Mouse (Mus musculus): ENCODE measurements at regions not wholly inside any gene's neighbourhood (a gene's known extent, or its start where the extent isn't known, plus 50 kb on each side); places are given as distances from the start of the nearest gene placed in this dataset.

DNA sequence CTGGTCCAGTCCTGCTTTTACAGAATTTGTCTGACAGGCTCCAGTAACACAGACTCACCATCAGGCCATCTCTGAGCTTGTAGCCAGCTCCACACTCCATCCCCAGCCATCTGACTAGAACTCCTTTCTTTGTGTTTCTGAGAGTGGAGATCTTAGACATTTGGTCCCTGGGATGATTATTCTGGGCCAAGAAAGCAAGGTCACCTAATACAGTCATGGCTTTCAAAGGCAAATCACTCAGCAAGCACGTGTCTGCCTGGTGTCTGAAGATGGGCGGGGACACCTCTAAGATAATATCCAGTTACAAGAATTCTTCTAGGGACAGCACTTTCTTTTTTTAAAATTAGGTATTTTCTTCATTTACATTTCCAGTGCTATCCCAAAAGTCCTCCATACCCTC is 198.1 kb upstream of the Epha4 start:
- no peak for DNase-seq (ENCODE audit: low spot score)
- H3K27ac ChIP-seq (replicated peaks) = no peak overlapping the region
- peaks cover 9% of the 10 kb centered on the region for H3K4me1 ChIP-seq
- H3K9me3 ChIP-seq = no peaks in the 10 kb centered on the region
- H3K4me3 ChIP-seq = no peak overlapping the region
- WGBS = 73% methylated on average over 2 of the region's 2 CpGs
- no peaks in the 10 kb centered on the region for H3K27me3 ChIP-seq (replicated peaks; ENCODE audit: low read depth, poor library complexity, severe bottlenecking)
- H3K36me3 ChIP-seq (replicated peaks) = no peaks in the 10 kb centered on the region

DNA sequence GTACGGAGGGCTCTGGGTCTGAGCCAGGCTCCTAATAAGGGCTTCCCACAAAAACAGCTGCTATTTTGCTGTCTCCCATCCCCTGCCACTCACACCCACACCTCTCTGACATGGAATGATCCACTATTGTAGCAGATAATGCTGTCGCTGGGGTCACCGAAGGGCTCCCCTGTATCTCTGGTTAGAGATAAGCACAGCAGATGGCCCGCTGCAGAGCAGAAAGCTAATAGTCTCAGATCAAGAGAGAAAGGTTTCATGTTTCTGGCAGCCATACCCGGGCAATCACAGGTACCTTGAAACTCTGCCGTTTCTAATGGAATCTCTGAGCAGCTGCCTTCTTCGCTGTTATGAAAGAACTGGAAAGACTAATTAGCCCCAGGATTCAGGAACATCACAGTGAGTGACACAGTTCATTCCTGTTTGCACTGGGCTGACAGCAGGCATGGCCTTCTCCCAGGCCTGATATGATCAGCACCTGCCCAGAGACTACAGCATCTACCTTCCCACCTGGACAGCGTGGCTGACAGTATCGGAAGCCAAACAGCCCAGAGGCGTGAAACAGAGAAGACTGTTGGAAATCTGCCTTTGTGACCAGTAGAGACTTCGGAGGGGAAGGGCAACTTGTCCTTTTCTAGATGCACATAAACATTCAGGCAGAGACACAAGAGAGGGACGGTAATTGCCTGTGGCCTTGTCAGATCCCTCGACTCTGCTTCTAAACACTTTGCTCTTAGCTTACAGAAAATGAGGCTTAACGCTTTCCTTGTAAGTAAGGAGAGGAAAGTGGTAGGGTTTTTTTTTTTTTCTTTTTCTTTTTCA is 193.5 kb upstream of the Epha4 start:
- Histone ChIP-seq H3K9me3 (no peaks in the 10 kb centered on the region), H3K27ac (replicated peaks) (no peak overlapping the region), H3K27me3 (replicated peaks; ENCODE audit: low read depth, poor library complexity, severe bottlenecking) (no peaks in the 10 kb centered on the region), H3K4me3 (no peak overlapping the region), H3K4me1 (peaks cover 10% of the 10 kb centered on the region), H3K36me3 (replicated peaks) (no peaks in the 10 kb centered on the region)
- peak; percentile 14 for DNase-seq (ENCODE audit: low spot score)
- 50% methylated on average over 14 of the region's 14 CpGs for WGBS

DNA sequence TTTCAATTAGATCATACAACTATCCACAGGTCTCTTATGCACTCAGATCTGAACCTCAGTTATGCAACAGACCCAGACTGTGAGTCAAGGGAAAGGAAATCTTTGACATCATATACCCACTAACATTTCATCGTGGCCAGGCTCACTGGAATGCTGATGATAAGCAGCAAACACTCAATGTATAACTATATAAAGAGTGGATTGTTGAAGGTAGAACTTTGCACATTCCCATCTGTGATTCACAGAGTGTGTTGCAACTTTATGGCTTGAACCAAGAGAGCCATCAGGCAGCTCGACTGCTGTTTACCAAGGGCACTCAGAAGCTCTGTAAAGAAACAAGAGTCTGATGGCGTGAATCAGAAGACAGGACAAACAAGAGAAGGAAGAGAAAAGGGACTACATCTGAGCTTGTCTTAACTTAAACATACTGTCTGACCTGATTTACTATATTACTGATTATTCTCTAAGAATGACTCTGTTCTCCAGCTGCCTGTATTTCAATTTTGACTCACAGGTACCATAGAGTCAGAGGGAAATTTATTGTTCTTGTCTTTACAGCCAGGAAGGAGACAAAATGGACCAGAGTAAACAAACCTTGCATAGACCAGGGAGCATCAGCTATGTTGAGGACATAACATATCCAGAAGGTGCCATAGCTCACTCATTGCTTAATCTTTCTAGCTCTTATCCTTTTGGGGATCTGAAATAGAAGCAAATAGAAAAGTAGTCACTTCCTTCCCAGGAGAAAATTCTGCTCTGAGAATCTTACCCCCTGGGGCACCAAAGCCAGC is 180.5 kb upstream of the Epha4 start:
- Histone ChIP-seq H3K9me3 (no peaks in the 10 kb centered on the region), H3K4me1 (no peaks in the 10 kb centered on the region), H3K27me3 (replicated peaks; ENCODE audit: low read depth, poor library complexity, severe bottlenecking) (no peaks in the 10 kb centered on the region), H3K27ac (replicated peaks) (no peak overlapping the region), H3K36me3 (replicated peaks) (no peaks in the 10 kb centered on the region), H3K4me3 (no peak overlapping the region)
- no peak for DNase-seq (ENCODE audit: low spot score)
- whole genome bisulfite sequencing = 80% methylated on average over 3 of the region's 3 CpGs

DNA sequence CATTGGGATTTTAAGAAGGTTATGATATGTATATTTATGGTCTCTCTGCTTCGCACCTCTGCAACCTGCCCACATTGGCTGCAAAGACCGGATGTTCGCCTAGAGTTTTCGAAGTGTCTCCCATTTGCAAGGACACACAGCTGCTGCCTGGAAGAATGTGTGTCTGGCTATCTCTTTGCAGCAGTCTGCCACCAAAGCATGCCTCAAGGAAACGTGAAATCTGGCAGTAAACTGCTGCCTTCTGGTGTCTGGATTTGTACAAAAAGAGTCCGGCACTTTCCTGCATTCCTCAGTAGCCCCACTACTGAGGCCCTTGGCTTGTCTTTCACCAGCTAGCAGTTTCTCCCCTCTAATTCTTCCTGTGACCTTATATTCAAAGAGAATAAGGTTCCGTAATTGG is 148.5 kb upstream of the Epha4 start:
- 81% methylated on average over 7 of the region's 7 CpGs for WGBS
- no peak for DNase-seq (ENCODE audit: low spot score)
- H3K4me1 ChIP-seq = no peaks in the 10 kb centered on the region
- no peaks in the 10 kb centered on the region for H3K36me3 ChIP-seq (replicated peaks)
- H3K27me3 ChIP-seq (replicated peaks; ENCODE audit: low read depth, poor library complexity, severe bottlenecking) = no peaks in the 10 kb centered on the region
- H3K4me3 ChIP-seq = no peak overlapping the region
- no peaks in the 10 kb centered on the region for H3K9me3 ChIP-seq
- no peak overlapping the region for H3K27ac ChIP-seq (replicated peaks)

DNA sequence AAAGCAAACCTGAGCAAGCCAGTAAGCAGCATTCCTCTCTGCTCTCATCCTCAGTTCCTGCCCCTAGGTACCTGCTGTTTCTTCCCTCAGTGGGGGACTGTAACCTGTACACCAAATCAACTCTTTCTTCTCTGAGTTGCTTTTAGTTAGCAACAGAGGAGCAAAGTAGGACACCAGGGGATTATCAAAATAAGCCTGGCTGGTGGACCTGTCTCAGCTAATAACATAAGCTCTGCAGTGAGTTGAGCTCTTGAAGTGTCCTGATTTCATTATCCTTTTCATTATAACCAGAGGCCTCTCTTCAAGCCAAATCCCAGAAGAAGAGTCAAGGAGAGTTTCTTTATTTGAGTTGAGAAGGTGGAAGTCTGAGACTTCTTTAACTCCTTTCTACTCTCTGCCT is 145.5 kb upstream of the Epha4 start:
- Histone ChIP-seq H3K36me3 (replicated peaks) (no peaks in the 10 kb centered on the region), H3K27me3 (replicated peaks; ENCODE audit: low read depth, poor library complexity, severe bottlenecking) (no peaks in the 10 kb centered on the region), H3K9me3 (no peaks in the 10 kb centered on the region), H3K4me1 (no peaks in the 10 kb centered on the region), H3K4me3 (no peak overlapping the region), H3K27ac (replicated peaks) (no peak overlapping the region)
- DNase-seq (ENCODE audit: low spot score) = no peak

DNA sequence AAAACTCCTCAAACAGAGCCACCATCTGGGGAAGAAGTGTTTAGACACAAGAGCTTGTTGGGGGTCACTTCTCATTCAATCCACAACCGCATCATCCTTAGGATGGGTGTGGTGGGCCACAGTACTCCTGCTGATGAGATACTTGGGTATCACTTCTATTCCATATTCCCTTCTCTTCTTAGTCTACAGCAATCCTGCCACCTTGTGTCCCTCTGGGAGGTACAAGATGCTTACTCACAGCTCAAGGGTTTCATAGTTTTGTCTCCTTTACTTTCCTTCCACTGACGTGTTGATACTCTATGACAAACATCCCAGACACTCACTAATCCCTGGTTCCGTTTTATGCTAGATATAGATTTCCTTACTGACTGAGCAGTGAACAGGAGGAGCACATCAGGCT is 122.1 kb upstream of the Epha4 start:
- Histone ChIP-seq H3K4me1 (peaks cover 3% of the 10 kb centered on the region; the same call in 1 of the 2 replicates), H3K4me3 (no peak overlapping the region), H3K27me3 (replicated peaks; ENCODE audit: low read depth, poor library complexity, severe bottlenecking) (no peaks in the 10 kb centered on the region), H3K9me3 (no peaks in the 10 kb centered on the region), H3K36me3 (replicated peaks) (no peaks in the 10 kb centered on the region), H3K27ac (replicated peaks) (no peak overlapping the region)
- 88% methylated on average over 3 of the region's 3 CpGs for WGBS
- DNase-seq (ENCODE audit: low spot score) = no peak

DNA sequence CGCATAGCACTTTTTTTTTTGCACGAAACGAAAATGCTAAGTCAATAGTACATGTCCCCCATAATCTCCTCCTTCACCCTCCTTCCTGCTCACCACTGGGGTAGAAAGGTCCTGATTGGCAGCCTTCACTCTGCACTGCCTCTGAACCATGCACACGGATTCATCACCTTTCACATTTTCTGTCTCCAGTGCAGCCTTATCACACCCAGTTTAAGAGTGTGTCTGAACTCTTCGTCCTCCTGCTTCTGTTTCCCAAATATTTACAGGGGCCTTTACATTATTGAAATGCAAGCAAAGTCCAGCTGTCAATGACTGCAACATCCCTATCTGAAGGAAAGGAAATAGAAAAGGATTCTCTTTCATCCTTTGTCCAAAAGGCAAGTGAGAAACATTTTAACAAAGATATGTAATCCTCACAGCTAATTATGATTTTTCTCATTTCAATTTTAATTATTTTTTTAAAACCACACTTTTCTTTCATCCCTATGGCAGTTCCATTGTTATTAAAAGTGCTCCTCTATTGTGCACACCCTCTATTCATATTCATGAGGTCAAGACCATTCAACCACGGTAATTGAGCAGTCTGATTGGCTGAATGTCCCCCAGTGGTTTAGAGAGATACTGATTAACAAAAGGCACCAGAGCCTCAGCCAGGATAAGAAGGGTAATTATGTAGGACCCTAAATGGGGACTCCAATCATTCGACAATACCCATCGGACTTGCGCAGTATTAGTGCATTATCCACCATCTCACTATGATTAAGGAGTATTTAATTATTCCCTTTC is 114.8 kb upstream of the Epha4 start:
- Histone ChIP-seq H3K36me3 (replicated peaks) (no peaks in the 10 kb centered on the region), H3K27me3 (replicated peaks; ENCODE audit: low read depth, poor library complexity, severe bottlenecking) (no peaks in the 10 kb centered on the region), H3K4me1 (0 out of 2 replicates have a peak, but pooled peaks cover 3% of the 10 kb centered on the region), H3K27ac (replicated peaks) (no peak overlapping the region), H3K4me3 (no peak overlapping the region), H3K9me3 (no peaks in the 10 kb centered on the region)
- WGBS = 39% methylated on average over 9 of the region's 9 CpGs
- DNase-seq (ENCODE audit: low spot score) = no peak

DNA sequence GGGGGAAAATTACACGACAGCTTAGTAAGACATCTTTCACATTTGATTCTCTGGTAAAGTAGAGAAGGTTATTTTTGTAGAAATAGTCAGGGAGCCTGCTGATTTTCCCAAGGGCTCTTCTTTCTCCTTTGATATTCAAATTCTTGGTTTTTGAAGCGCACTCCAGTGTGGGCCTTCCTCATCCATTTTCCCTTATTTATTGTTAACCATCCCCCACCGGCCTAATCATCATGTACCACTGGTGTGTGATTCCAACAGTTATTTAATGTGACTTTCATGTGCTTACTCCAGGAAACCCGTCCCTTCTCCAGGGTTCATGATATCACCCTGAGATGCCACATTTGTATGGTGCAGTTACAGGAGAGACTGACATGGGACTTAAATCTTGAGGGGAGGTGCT is 114.0 kb upstream of the Epha4 start:
- no peaks in the 10 kb centered on the region for H3K9me3 ChIP-seq
- DNase-seq (ENCODE audit: low spot score) = no peak
- H3K4me1 ChIP-seq = 0 out of 2 replicates have a peak, but pooled peaks cover 3% of the 10 kb centered on the region
- WGBS = 54% methylated on average over 4 of the region's 4 CpGs
- H3K4me3 ChIP-seq = no peak overlapping the region
- no peaks in the 10 kb centered on the region for H3K27me3 ChIP-seq (replicated peaks; ENCODE audit: low read depth, poor library complexity, severe bottlenecking)
- no peaks in the 10 kb centered on the region for H3K36me3 ChIP-seq (replicated peaks)
- H3K27ac ChIP-seq (replicated peaks) = no peak overlapping the region

DNA sequence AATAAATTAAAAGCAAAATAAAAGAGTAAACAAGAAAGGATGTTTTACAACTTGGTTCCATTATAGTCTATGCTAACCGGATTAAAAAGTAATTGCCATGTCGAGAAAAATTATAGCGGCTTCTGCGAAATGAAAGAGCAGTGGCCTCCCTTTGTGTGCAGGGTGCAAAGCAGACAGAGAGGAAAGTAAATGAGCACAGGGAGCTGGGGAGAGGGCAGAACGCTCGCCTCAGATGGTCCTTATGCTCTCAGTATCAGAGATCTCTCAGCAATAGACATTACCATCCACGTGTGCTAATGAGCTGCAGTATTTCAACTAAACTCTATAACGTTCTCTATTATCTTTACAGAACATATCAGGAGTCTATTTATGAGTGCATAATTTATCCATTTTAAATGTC is 102.6 kb upstream of the Epha4 start:
- H3K4me3 ChIP-seq = no peak overlapping the region
- WGBS = 83% methylated on average over 8 of the region's 8 CpGs
- DNase-seq (ENCODE audit: low spot score) = no peak
- H3K9me3 ChIP-seq = no peaks in the 10 kb centered on the region
- H3K36me3 ChIP-seq (replicated peaks) = no peaks in the 10 kb centered on the region
- H3K4me1 ChIP-seq = no peaks in the 10 kb centered on the region
- no peaks in the 10 kb centered on the region for H3K27me3 ChIP-seq (replicated peaks; ENCODE audit: low read depth, poor library complexity, severe bottlenecking)
- no peak overlapping the region for H3K27ac ChIP-seq (replicated peaks)

DNA sequence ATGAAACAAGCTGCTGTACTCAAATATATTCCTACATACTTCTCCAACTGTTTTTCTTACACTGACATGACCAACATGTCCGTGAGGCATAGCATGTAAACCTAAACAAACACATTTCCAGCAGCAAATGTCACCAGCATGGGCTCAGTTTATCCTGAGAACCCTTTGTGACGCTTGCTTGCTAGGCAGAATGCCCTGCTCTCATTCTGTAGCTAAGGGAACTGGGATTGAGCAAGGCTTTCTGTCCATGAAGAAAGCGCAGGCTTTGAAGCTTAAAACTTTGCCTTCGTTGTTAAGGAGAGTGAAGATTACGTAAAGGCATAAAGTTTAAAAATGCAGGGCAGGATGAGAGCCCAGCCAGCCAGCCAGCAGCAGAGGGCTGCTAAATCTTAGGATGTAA is 85.6 kb upstream of the Epha4 start:
- H3K36me3 ChIP-seq (replicated peaks) = no peaks in the 10 kb centered on the region
- 78% methylated on average over 5 of the region's 5 CpGs for WGBS
- no peak for DNase-seq (ENCODE audit: low spot score)
- peaks cover 13% of the 10 kb centered on the region; the same call in 1 of the 2 replicates for H3K4me1 ChIP-seq
- no peaks in the 10 kb centered on the region for H3K27me3 ChIP-seq (replicated peaks; ENCODE audit: low read depth, poor library complexity, severe bottlenecking)
- no peak overlapping the region for H3K27ac ChIP-seq (replicated peaks)
- no peak overlapping the region for H3K4me3 ChIP-seq
- no peaks in the 10 kb centered on the region for H3K9me3 ChIP-seq

DNA sequence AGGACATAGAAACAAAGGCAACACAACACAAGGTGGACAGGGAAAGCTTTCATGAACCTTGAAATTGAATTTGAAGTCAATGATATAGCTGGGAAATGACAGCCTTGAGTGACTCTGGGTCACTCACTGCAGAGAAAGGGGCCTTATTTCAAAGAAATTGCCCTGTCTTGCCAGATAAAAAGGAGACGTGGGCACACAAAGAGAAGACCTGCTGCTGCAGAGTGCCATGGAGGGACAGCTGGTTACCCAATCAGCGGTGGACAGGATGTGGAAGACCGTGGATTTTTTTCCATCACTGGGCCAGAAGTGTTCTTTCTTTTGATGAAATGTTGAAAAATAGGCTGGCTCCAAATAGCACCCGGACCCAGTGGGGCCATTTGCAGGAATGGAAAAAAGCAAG is 77.8 kb upstream of the Epha4 start:
- WGBS = 86% methylated on average over 4 of the region's 4 CpGs
- Histone ChIP-seq H3K4me1 (no peaks in the 10 kb centered on the region), H3K27me3 (replicated peaks; ENCODE audit: low read depth, poor library complexity, severe bottlenecking) (no peaks in the 10 kb centered on the region), H3K9me3 (no peaks in the 10 kb centered on the region), H3K36me3 (replicated peaks) (no peaks in the 10 kb centered on the region), H3K4me3 (no peak overlapping the region), H3K27ac (replicated peaks) (no peak overlapping the region)
- no peak for DNase-seq (ENCODE audit: low spot score)

DNA sequence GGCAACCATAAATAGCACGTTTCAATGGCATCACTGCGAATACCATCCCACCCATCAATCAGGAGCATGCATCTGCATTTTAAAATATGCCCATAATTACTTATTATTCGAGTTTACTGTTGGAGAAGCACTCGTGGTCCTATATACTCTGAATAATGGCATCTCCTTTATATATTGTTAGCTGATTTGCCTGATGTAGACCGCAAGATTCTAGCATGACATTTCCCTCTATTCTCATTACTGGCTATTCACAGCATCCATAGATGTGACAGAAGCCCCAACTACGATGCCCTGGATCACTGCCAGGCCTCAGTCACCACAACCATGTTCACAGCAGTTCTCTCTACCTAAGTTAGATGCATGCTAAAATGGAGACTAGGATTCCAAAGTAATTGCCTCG is 77.4 kb upstream of the Epha4 start:
- H3K27me3 ChIP-seq (replicated peaks; ENCODE audit: low read depth, poor library complexity, severe bottlenecking) = no peaks in the 10 kb centered on the region

More for the DNA sequence above, 77.4 kb upstream of the Epha4 start:
- no peaks in the 10 kb centered on the region for H3K9me3 ChIP-seq
- no peak for DNase-seq (ENCODE audit: low spot score)
- 88% methylated on average over 7 of the region's 7 CpGs for WGBS
- H3K27ac ChIP-seq (replicated peaks) = no peak overlapping the region
- H3K4me3 ChIP-seq = no peak overlapping the region
- H3K4me1 ChIP-seq = no peaks in the 10 kb centered on the region
- H3K36me3 ChIP-seq (replicated peaks) = no peaks in the 10 kb centered on the region
